Mouse (Mus musculus): Measurements from ENCODE around the gene Cfap65. TPM values are rescaled to one million over a fixed set of nuclear protein-coding genes. Genes with fewer than 3 reads are reported as not detected.

Gene Cfap65
- polyA plus RNA-seq, 1 experiment from 2014 or later, result 0.04 TPM

DNA sequence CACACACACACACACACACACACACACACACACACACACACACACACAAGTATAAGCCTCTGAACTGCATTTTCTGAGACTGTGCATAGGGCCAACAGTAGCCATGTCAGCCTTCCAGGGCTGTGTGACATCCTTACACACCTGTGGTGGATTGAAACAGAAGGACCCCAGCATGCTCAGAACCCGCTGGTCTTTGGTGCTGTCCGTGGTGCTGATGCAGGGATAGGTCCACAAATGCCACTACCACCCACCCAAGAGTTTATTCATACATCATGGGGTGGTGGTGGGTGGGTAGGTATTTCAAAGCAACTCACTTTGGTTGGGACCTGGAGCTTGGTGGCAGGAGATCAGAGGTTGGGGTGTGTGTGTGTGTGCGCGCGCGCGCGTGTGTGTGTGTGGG, 43.9 kb downstream of the Cfap65 start:
- Histone ChIP-seq H3K9me3 (no peaks in the 10 kb centered on the region), H3K4me2 (replicated peaks) (no peak overlapping the region), H3K27me3 (peaks cover 96% of the 10 kb centered on the region), H3K4me3 (no peak overlapping the region), H3K36me3 (no peaks in the 10 kb centered on the region), H3K9ac (no peak overlapping the region), H3K27ac (no peak overlapping the region), H3K4me1 (no peaks in the 10 kb centered on the region; the same call in 1 of the 2 replicates)
- WGBS, result 0% methylated on average over 4 of the region's 8 CpGs
- no peak for ATAC-seq (ENCODE audit: insufficient number of reproducible peaks, insufficient read depth, low FRiP score, low TSS enrichment)

DNA sequence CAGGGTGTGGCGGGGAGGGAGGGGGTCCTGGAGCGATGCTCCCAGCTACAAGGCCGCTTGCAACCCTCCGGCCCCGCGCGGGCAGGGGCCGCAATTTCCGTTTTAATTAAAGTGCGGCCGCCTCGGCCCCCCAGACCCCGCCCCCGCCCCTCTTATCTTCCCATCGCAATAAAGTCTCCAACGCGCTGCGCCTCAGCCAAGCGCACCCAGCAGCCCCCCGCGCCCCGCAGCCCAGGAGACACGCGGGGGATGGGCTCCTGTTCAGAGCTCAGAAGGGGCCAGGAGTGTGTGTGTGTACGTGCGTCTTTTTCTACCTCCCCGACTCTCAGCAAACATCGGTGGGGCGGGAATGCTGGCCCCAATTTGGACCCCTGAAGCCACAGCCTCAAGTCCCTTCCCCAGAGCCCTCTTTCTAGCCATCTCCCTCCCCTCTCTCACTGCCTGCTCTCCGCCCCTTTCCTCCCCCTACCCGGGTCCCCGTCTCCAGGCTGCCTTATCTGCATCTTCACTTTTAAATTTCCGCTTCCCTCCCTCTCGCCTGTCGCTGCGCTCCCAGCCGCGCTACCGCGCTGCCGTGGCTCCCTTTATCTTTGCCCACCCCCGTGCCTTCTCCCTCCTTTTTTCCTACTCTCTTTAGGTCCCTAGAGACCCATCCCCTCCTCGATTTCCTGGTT, 49.9 kb downstream of the Cfap65 start, which contains the start of gene Fev:
Fev (minus strand) TSS at position 51 of the 674 bp plus-strand sequence.
- Histone ChIP-seq H3K4me3 (peak within 1 kb of the TSS; percentile 29), H3K4me2 (replicated peaks) (peak within 1 kb of the TSS; percentile 44), H3K27ac (no peak within 1 kb of the TSS), H3K36me3 (no peaks in the 10 kb centered on the region), H3K27me3 (peaks cover 96% of the 10 kb centered on the region), H3K9me3 (no peaks in the 10 kb centered on the region), H3K9ac (peak within 1 kb of the TSS; percentile 19; the same call in 1 of the 2 replicates), H3K4me1 (peaks cover 28% of the 10 kb centered on the region)
- WGBS, result under 1% methylated on average over 43 of the region's 43 CpGs
- ATAC-seq (ENCODE audit: insufficient number of reproducible peaks, insufficient read depth, low FRiP score, low TSS enrichment), result no peak

DNA sequence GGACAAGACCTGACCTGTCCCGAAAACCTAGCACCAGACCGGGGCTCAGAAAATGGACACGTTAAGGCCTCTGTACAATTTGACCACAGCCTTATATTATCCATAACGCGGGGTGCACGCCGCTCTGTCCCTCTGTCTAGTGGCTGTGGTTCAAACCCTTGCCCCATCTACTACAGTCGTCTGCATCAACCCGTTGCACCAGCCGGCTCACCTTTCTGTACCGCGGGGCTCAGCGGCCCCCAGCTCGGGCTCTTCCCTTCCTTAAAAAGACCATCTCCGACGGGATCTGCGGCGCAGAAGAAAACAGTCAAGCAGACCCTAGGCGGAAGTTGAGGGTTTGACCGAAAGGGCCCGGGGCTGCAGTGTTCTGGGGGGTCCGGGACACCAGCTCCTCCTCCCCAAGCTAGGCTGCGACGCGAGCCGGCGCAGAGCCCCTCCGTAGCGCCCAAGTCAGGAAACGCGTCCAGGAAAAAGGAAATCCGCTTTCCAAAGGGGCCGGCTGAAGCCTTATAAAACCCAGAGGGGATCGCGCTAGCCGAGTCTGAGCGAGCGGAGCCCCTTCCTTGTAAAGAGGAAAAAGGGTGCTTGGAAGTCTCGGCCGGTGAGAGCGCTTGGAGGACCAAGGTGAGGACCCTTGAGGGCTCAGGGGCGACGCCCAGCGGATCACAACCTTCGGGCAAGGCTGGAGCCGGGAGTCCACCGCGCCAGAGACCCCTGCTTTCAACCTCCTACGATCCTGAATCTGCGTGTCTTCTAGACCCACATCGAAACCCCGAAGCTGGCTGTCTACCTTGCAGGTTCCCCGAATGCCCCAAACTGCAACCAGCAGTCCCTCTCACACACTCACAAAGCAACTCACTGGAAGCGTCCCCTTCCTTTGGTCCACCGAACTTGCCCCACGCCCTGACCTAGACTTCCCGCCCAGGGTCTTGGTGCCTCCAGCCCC, 50.9 kb downstream of the Cfap65 start:
- peaks cover 28% of the 10 kb centered on the region for H3K4me1 ChIP-seq
- under 1% methylated on average over 57 of the region's 57 CpGs for WGBS
- peak overlapping the region; percentile 29 for H3K4me3 ChIP-seq
- H3K9me3 ChIP-seq, result no peaks in the 10 kb centered on the region
- H3K4me2 ChIP-seq (replicated peaks), result peak overlapping the region; percentile 44
- ATAC-seq (ENCODE audit: insufficient number of reproducible peaks, insufficient read depth, low FRiP score, low TSS enrichment), result no peak
- H3K36me3 ChIP-seq, result no peaks in the 10 kb centered on the region
- H3K9ac ChIP-seq, result peak overlapping the region; percentile 19; the same call in 1 of the 2 replicates
- H3K27ac ChIP-seq, result no peak overlapping the region
- H3K27me3 ChIP-seq, result peaks cover 94% of the 10 kb centered on the region

- H3K4me3 ChIP-seq, result no peak overlapping the region
- peaks cover 28% of the 10 kb centered on the region for H3K4me1 ChIP-seq
- no peak overlapping the region for H3K4me2 ChIP-seq (replicated peaks)
- 3% methylated on average over 5 of the region's 5 CpGs for WGBS
- no peak for ATAC-seq (ENCODE audit: insufficient number of reproducible peaks, insufficient read depth, low FRiP score, low TSS enrichment)
- H3K27ac ChIP-seq, result no peak overlapping the region
- H3K36me3 ChIP-seq, result no peaks in the 10 kb centered on the region
- H3K9ac ChIP-seq, result no peak overlapping the region
- peaks cover 97% of the 10 kb centered on the region for H3K27me3 ChIP-seq
- H3K9me3 ChIP-seq, result no peaks in the 10 kb centered on the region
Observed at GRCm38 (mm10) chr1:74883441-74883840, 52.0 kb downstream of the Cfap65 start.

DNA sequence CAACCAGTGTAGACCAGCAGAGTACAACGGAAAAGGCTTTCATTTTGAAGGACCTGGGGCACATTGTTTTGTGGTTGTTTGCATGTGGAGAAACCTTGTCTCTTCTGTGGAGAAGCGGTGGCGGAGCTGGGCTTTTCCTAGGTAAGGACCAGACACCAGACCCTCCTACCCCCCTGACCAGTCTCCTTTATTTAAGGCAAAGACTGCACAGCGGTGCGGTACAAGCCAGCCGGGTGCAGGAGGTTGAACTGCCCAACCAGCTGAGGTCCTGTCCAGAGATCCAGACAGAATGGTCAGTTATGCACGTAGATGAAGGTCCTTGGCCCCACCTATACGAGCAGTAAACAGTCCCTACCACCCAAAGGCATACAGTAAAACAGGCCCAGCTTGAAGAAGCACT, 52.6 kb downstream of the Cfap65 start:
- no peak overlapping the region for H3K4me2 ChIP-seq (replicated peaks)
- 1% methylated on average over 8 of the region's 8 CpGs for WGBS
- H3K4me1 ChIP-seq, result peaks cover 28% of the 10 kb centered on the region
- H3K4me3 ChIP-seq, result peak overlapping the region; percentile 30; the same call in 1 of the 2 replicates
- H3K27ac ChIP-seq, result no peak overlapping the region
- H3K9ac ChIP-seq, result no peak overlapping the region
- peaks cover 97% of the 10 kb centered on the region for H3K27me3 ChIP-seq
- no peak for ATAC-seq (ENCODE audit: insufficient number of reproducible peaks, insufficient read depth, low FRiP score, low TSS enrichment)
- no peaks in the 10 kb centered on the region for H3K36me3 ChIP-seq
- H3K9me3 ChIP-seq, result no peaks in the 10 kb centered on the region

DNA sequence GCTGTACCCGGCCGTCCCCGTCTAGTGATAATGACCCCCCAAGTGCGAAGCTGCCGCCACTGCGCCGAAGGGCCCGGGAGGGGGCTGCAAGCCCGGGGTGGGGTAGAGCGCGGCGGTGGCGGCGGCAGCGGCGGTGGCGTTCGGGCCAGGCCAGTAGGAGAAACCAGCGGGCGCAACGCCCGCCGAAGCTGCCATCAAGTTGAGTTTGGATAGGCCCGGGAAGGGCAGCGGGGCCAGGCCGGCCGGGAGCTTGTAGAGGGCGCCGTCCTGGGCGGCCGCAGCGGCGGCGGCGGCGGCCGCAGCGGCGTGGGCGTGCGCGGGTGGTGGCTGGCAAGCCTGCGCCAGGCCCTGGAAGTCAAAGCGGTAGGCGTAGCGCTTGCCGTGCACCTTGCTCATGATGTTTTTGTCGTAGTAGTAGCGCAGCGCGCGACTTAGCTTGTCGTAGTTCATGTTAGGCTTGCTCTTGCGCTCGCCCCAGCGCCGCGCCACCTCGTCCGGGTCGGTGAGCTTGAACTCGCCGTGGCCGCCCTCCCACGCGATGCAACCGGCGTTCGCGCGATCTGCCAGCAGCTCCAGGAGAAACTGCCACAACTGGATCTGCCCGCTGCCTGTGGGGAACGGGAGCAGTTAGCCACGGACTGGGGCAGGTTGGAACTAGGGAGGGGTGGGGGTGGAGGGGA, 53.2 kb downstream of the Cfap65 start:
- Histone ChIP-seq H3K36me3 (no peaks in the 10 kb centered on the region), H3K9me3 (no peaks in the 10 kb centered on the region), H3K4me2 (replicated peaks) (peak overlapping the region; percentile 48), H3K9ac (peak overlapping the region; percentile 2; the same call in 1 of the 2 replicates), H3K4me3 (peak overlapping the region; percentile 30), H3K27ac (no peak overlapping the region), H3K4me1 (peaks cover 28% of the 10 kb centered on the region), H3K27me3 (peaks cover 94% of the 10 kb centered on the region)
- ATAC-seq (ENCODE audit: insufficient number of reproducible peaks, insufficient read depth, low FRiP score, low TSS enrichment), result no peak
- under 1% methylated on average over 72 of the region's 74 CpGs for WGBS

DNA sequence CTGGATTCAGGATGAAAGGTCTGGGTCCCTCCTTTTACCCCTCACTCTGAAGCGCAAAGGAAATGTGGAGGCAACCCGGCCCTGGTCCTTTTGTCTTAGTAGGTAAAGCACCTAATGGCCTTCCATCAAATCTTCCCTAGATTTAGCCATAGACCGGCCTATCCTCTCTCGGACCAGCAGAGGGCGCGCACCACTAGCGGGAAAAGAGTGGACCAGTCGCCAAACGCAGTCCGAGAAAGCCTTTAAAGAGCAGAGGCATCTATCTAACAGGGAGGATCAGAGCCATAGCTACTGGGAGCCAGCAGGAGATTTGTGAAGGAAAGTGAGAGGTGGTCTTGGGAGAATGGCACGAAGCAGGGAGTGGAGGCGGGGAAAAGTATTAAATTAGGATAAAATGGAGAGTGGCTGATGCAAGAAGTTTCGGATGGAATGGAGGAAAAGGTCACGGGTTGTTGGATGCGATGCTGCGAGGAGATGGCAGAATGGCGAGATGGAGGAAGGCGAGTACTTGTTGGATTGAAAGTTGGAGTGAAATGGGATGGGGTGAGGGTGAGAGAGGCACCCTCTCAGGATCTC, 54.5 kb downstream of the Cfap65 start:
- no peak for ATAC-seq (ENCODE audit: insufficient number of reproducible peaks, insufficient read depth, low FRiP score, low TSS enrichment)
- no peak overlapping the region for H3K27ac ChIP-seq
- peaks cover 83% of the 10 kb centered on the region for H3K27me3 ChIP-seq
- H3K9ac ChIP-seq, result no peak overlapping the region
- H3K4me1 ChIP-seq, result peaks cover 27% of the 10 kb centered on the region
- H3K9me3 ChIP-seq, result no peaks in the 10 kb centered on the region
- no peaks in the 10 kb centered on the region for H3K36me3 ChIP-seq
- no peak overlapping the region for H3K4me2 ChIP-seq (replicated peaks)
- H3K4me3 ChIP-seq, result no peak overlapping the region
- 1% methylated on average over 18 of the region's 18 CpGs for WGBS

DNA sequence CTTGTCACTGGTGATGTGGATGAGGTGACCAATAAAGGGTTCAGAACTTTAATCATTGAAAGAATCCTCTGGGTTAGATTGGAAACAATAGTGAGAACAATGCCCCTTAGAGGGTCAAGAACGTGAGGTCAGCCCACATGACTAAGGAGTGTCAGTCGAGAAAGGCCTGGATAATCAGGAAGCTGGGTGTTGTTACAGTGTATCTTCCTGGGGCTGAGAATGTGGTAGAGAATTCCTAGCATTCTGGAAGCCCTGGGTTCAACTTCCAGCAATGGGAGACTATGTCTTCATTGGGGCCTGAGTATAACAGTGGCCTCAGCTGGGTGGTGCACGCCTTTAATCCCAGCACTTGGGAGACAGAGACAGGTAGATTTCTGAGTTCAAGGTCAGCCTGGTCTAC, 58.2 kb downstream of the Cfap65 start:
- no peak for ATAC-seq (ENCODE audit: insufficient number of reproducible peaks, insufficient read depth, low FRiP score, low TSS enrichment)
- H3K4me2 ChIP-seq (replicated peaks), result no peak overlapping the region
- no peaks in the 10 kb centered on the region for H3K36me3 ChIP-seq
- no peaks in the 10 kb centered on the region for H3K9me3 ChIP-seq
- H3K27ac ChIP-seq, result no peak overlapping the region
- H3K9ac ChIP-seq, result no peak overlapping the region
- no peak overlapping the region for H3K4me3 ChIP-seq
- WGBS, result 59% methylated on average over 3 of the region's 3 CpGs
- H3K27me3 ChIP-seq, result peaks cover 49% of the 10 kb centered on the region
- H3K4me1 ChIP-seq, result peaks cover 5% of the 10 kb centered on the region

DNA sequence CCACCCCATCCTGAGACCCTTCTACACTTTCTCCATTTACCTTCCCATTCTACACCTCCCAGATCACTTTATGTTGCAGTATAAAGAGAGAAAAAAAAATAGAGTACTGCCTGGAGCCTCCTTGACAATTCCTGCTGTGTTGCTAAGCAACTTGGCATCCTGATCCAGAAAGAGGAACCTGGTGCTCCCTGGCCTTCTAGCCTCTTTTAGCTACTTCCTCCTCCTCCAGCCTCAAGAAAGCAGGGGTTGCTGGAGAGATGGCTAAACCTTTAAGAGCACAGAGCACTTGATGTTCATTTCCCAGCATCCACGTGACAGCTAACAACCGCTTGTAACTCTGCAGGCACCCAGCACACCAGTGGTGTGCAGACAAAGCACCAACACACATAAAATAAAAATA, 63.2 kb downstream of the Cfap65 start:
- no peak overlapping the region for H3K27ac ChIP-seq
- H3K4me1 ChIP-seq, result no peaks in the 10 kb centered on the region
- peaks cover 7% of the 10 kb centered on the region for H3K27me3 ChIP-seq
- no peak overlapping the region for H3K9ac ChIP-seq
- no peaks in the 10 kb centered on the region for H3K9me3 ChIP-seq
- H3K4me3 ChIP-seq, result no peak overlapping the region
- ATAC-seq (ENCODE audit: insufficient number of reproducible peaks, insufficient read depth, low FRiP score, low TSS enrichment), result no peak
- 66% methylated on average over 2 of the region's 2 CpGs for WGBS
- no peaks in the 10 kb centered on the region for H3K36me3 ChIP-seq
- no peak overlapping the region for H3K4me2 ChIP-seq (replicated peaks)

DNA sequence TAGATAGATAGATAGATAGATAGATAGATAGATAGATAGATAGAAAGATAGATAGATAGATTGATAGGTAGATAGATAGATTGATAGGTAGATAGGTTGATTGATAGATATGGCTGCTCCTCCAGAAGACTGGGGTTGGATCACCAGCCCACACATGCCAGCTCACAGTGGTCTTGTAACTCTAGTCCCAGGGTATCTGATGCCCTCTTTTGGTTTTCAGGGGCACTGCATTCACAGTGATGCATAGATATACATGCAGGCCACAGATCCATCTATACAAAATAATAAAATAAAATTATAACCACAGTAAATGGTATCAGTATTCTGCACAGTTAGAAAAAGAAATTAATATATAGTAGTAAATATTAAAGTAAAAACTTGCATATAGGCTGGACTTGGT, 73.6 kb downstream of the Cfap65 start:
- Histone ChIP-seq H3K9ac (no peak overlapping the region), H3K27ac (no peak overlapping the region), H3K4me1 (0 out of 2 replicates have a peak, but pooled peaks cover 4% of the 10 kb centered on the region), H3K27me3 (peaks cover 36% of the 10 kb centered on the region), H3K4me2 (replicated peaks) (no peak overlapping the region), H3K4me3 (no peak overlapping the region), H3K9me3 (no peaks in the 10 kb centered on the region), H3K36me3 (no peaks in the 10 kb centered on the region)
- no peak for ATAC-seq (ENCODE audit: insufficient number of reproducible peaks, insufficient read depth, low FRiP score, low TSS enrichment)

GRCm38 (mm10) chr1:74859223-74859984, 76.0 kb downstream of the Cfap65 start:
- Histone ChIP-seq H3K4me1 (peaks cover 15% of the 10 kb centered on the region), H3K27ac (no peak overlapping the region), H3K27me3 (peaks cover 57% of the 10 kb centered on the region), H3K36me3 (no peaks in the 10 kb centered on the region), H3K4me3 (no peak overlapping the region), H3K4me2 (replicated peaks) (no peak overlapping the region), H3K9ac (no peak overlapping the region), H3K9me3 (no peaks in the 10 kb centered on the region)
- WGBS, result 38% methylated on average over 6 of the region's 6 CpGs
- no peak for ATAC-seq (ENCODE audit: insufficient number of reproducible peaks, insufficient read depth, low FRiP score, low TSS enrichment)

Data from embryonic facial prominence, embryonic 12.5 days (tissue).